Mouse (Mus musculus): Measurements from ENCODE around the gene Pdpn.

- TF ChIP-seq POLR2A (IDR thresholded peaks at IDR 0.05; ENCODE audit: control insufficient read depth, low read depth, low read length) (no peak), CTCF (IDR thresholded peaks at IDR 0.05; ENCODE audit: control insufficient read depth, insufficient read depth, insufficient replicate concordance, low read depth, low read length) (no peak)
These were observed 40.4 kb upstream of the Pdpn start for GRCm38 (mm10) chr4:143339808-143340207.

All from testis, adult 2 months (tissue).